Mouse (Mus musculus) hindbrain, embryonic 12.5 days (tissue): ENCODE results near the gene Rbm43. TPM values are rescaled to one million over a fixed set of nuclear protein-coding genes. Genes with fewer than 3 reads are reported as not detected.
"Not testable (repeated sequence)": the region's sequence is repeated elsewhere in the genome, so short reads cannot be mapped to it uniquely, and the experiment has no call there.

Experiments used
- ATAC-seq: fragments of 200-750 bp; cut with Nextera tagmentation; 2 replicates; pipeline ENCODE4 v1.8.0; 2017; ENCODE audit warnings: moderate TSS enrichment; ENCODE audit not compliant: low FRiP score
- H3K27ac ChIP-seq: fragments of 300-500 bp; sonication (generic); 2 replicates; pipeline ENCODE4 v1.5.1; 2016; ENCODE audit warnings: mild to moderate bottlenecking
- H3K27me3 ChIP-seq: fragments of 300-500 bp; sonication (generic); 2 replicates; pipeline ENCODE4 v1.6.1; 2016; ENCODE audit warnings: mild to moderate bottlenecking
- H3K36me3 ChIP-seq: fragments of 300-500 bp; sonication (generic); 2 replicates; pipeline ENCODE4 v1.6.1; 2016; ENCODE audit warnings: mild to moderate bottlenecking
- H3K4me1 ChIP-seq: fragments of 300-500 bp; sonication (generic); 2 replicates; pipeline ENCODE4 v1.6.1; 2016
- H3K4me2 ChIP-seq: fragments of 300-500 bp; sonication (generic); replicated peaks from 2 replicates; pipeline ENCODE4 v1.6.1; 2016; ENCODE audit warnings: mild to moderate bottlenecking
- H3K4me3 ChIP-seq: fragments of 300-500 bp; sonication (generic); 2 replicates; pipeline ENCODE4 v1.5.1; 2016; ENCODE audit warnings: mild to moderate bottlenecking
- H3K9ac ChIP-seq: fragments of 300-500 bp; sonication (generic); 2 replicates; pipeline ENCODE4 v1.6.1; 2016; ENCODE audit warnings: mild to moderate bottlenecking, moderate library complexity
- H3K9me3 ChIP-seq: fragments of 300-500 bp; sonication (generic); replicated peaks from 2 replicates; pipeline ENCODE4 v1.6.1; 2016; ENCODE audit warnings: mild to moderate bottlenecking
- WGBS: fragments of 180-500 bp; shearing (Covaris S2); methylation state at CpG from one replicate; pipeline ENCODE4 v1.1.7; 2016; 5-methylcytosine and 5-hydroxymethylcytosine counted together
- polyA plus RNA-seq: library from polyadenylated mRNA; unstranded; fragments of >200 nt; fragmentation: Nextera tagmentation; extraction: Ambion mirVana; gene quantifications from 2 replicates; pipeline ENCODE4 v1.2.1, GENCODE M21; 2016

The Rbm43 gene
- polyA plus RNA-seq, 1 experiment from 2014 or later = 7.5 TPM

DNA sequence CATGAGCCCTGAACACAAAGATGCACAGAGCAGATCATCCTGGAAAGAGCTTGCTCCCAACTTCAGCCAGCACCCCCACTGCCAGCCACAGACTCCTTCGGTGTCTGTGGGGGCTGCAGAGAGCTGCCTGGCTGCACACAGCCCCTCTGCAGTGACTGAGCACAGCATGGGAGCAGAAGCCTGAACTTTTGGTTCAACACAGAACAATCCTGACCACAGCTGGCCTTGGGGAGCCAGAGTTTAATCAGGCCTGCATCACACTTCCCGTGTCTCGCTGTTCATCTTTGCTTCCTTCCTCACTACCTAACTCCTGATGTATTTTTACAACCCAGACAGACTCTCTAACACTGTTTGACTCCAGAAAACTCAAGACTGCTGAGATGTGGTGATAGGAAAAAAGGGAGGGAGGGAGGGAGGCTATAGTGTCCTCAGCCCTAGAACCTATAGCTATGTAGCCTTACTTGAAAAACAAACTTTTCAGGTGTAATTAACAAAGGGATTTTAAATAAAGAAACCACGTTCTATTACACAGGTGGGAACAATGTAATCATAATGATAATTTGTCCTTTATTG, 27.3 kb downstream of the Rbm43 start:
- H3K4me3 ChIP-seq = no peak overlapping the region
- H3K27ac ChIP-seq = no peak overlapping the region
- no peak overlapping the region for H3K4me2 ChIP-seq
- no peaks in the 10 kb centered on the region for H3K27me3 ChIP-seq
- no peak for ATAC-seq
- no peaks in the 10 kb centered on the region for H3K36me3 ChIP-seq
- 55% methylated on average over 4 of the region's 4 CpGs for WGBS
- peaks cover 6% of the 10 kb centered on the region; the same call in 1 of the 2 replicates for H3K4me1 ChIP-seq
- H3K9ac ChIP-seq = no peak overlapping the region
- no peaks in the 10 kb centered on the region for H3K9me3 ChIP-seq

DNA sequence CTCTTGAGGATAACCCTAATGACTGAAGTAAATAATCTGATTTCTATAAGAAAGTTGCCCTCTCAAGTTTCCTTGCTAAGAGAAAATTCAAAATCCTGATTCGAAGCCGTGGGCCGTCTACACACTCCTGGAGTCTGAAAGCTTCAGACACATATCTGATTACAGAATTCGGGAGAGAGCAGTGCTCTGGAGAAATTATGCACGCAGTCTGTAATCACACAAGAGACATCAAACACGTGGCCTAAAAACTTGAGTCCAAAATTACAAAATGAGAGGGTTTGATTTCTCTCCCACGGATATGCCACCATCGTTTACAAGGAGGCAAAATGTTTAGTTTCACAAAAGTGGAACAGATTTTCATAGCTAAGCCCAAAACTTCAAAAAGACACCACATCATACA, 29.3 kb downstream of the Rbm43 start:
- H3K4me2 ChIP-seq = no peak overlapping the region
- WGBS = 77% methylated on average over 8 of the region's 8 CpGs
- H3K36me3 ChIP-seq = no peaks in the 10 kb centered on the region
- H3K4me1 ChIP-seq = peaks cover 6% of the 10 kb centered on the region; the same call in 1 of the 2 replicates
- no peak overlapping the region for H3K4me3 ChIP-seq
- ATAC-seq = no peak
- no peaks in the 10 kb centered on the region for H3K27me3 ChIP-seq
- H3K27ac ChIP-seq = no peak overlapping the region
- H3K9me3 ChIP-seq = no peaks in the 10 kb centered on the region
- no peak overlapping the region for H3K9ac ChIP-seq

DNA sequence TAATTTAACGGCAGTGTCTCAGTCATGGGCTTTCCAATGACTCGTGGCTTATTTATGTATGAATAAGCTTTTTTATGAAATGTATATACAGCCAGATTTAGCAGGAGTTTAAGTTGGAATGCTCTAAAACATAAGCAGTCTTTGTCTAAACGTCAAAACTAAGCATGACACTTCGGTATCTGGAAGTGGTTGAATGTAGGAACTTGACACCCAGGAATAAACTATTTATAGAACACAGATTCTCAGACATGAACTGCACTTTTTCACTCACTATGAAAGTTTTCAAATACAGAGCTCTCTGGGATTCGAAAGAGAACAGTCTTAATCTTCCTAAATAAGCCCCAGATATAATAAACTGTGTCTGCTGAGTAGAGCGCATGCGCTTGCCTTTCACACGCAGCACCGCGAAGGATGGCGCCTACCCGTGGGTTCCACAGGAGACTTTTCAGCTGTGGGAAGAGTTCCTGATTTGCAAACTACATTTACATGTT, 42.5 kb downstream of the Rbm43 start:
- Histone ChIP-seq H3K27me3 (no peaks in the 10 kb centered on the region), H3K36me3 (no peaks in the 10 kb centered on the region), H3K9ac (no peak overlapping the region), H3K4me2 (no peak overlapping the region), H3K4me3 (no peak overlapping the region), H3K4me1 (no peaks in the 10 kb centered on the region), H3K9me3 (no peaks in the 10 kb centered on the region), H3K27ac (no peak overlapping the region)
- 87% methylated on average over 12 of the region's 12 CpGs for WGBS
- no peak for ATAC-seq

DNA sequence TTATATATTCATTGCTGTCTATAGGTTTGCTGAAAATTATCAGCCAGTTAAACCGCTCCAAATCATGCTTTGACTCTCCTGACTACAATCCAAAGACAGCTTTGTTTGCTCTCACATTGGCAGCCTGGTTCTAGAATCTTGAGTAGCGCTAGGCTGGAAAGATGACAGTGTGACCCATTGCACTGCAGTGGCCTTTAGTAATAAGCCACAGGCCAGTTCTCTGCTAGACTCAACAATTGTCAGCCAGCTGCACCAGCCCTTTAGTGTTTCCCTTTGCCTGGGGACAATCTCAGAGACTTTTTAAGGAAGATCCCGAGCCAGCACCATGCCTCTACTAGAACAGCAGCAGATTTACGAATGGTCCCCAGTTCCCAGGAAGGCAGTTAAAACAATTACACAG, 44.0 kb downstream of the Rbm43 start:
- 89% methylated on average over 4 of the region's 4 CpGs for WGBS
- H3K36me3 ChIP-seq = no peaks in the 10 kb centered on the region
- H3K27ac ChIP-seq = no peak overlapping the region
- no peak overlapping the region for H3K9ac ChIP-seq
- no peaks in the 10 kb centered on the region for H3K4me1 ChIP-seq
- H3K4me3 ChIP-seq = no peak overlapping the region
- no peaks in the 10 kb centered on the region for H3K27me3 ChIP-seq
- H3K9me3 ChIP-seq = no peaks in the 10 kb centered on the region; the same call in 1 of the 2 replicates
- H3K4me2 ChIP-seq = no peak overlapping the region
- ATAC-seq = no peak

DNA sequence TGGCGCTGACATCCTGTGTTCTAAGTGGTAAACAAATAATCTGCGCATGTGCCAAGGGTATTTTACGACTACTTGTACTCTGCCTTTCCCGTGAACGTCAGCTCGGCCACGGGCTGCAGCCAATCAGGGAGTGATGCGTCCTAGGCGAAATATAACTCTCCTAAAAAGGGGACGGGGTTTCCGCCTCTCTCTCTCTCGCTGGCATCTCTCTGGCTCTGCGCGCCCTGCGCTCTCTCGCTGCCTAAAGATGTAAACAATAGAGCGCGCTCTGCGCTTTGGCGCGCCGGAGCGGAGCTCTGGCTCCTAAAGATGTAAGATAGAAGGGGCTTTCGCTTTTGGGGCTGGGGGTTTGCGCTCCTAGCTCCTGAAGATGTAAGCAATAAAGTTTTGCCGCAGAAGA, 44.8 kb downstream of the Rbm43 start:
- not testable (repeated sequence) for H3K27ac ChIP-seq, H3K4me2 ChIP-seq, H3K27me3 ChIP-seq, H3K9me3 ChIP-seq, H3K4me1 ChIP-seq, ATAC-seq, H3K36me3 ChIP-seq, H3K4me3 ChIP-seq, H3K9ac ChIP-seq
- 98% methylated on average over 13 of the region's 26 CpGs for WGBS

DNA sequence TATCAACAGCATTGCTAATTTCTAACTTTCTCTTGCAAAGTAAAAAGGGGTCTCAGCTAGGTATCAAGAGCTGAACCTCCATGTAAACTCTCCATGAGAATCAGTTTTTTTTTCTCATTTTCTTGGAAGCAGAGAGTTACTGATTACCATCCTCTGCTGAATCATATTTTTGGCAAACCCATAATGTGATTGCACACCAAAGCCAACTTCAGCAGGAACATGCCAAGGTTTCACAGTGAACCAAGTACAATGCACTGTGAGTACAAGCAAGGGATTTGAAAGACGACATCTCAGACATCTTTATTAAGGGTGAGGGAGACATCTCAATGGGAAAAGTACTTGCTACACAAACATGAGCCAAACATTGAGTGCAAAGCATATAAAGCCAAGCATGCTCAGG, 54.8 kb downstream of the Rbm43 start:
- Histone ChIP-seq H3K4me3 (no peak overlapping the region), H3K9me3 (no peaks in the 10 kb centered on the region), H3K4me2 (no peak overlapping the region), H3K27ac (no peak overlapping the region), H3K4me1 (no peaks in the 10 kb centered on the region), H3K36me3 (no peaks in the 10 kb centered on the region), H3K9ac (no peak overlapping the region), H3K27me3 (no peaks in the 10 kb centered on the region)
- WGBS = 85% methylated on average over 1 of the region's 1 CpGs
- ATAC-seq = no peak

Other genes with a start within 250 kb of the Rbm43 start
- gene Nmi, start 38.3 kb upstream of the Rbm43 start, polyA plus RNA-seq = 7.8 and 9.9 TPM in 2 replicates
- gene Tnfaip6, start 102.8 kb upstream of the Rbm43 start, polyA plus RNA-seq = 26.0 and 34.5 TPM in 2 replicates
- 45.5 and 45.9 TPM in 2 replicates for gene Rif1, start 137.7 kb upstream of the Rbm43 start, polyA plus RNA-seq